Mouse (Mus musculus) testis, adult 2 months (tissue): Measurements from ENCODE around the gene Dtnb.

ENCODE experiments used
- CTCF ChIP-seq: fragments of 200-500 bp; IDR thresholded peaks from 2 replicates; pipeline ENCODE4 v1.5.1; 2012; ENCODE audit warnings: low read depth, mild to moderate bottlenecking, inconsistent platforms, low read length, moderate library complexity; ENCODE audit not compliant: control insufficient read depth, insufficient read depth, insufficient replicate concordance
- POLR2A ChIP-seq: fragments of 200-500 bp; IDR thresholded peaks from 2 replicates; pipeline ENCODE4 v1.6.1; 2012; ENCODE audit warnings: low read depth, mild to moderate bottlenecking, inconsistent platforms, low read length, moderate library complexity; ENCODE audit not compliant: control insufficient read depth

- TF ChIP-seq CTCF (no peak), POLR2A (no peak)
These were observed 240.1 kb downstream of the Dtnb start for GRCm38 (mm10) chr12:3812251-3812650.
